Mouse (Mus musculus) erythroblast, embryonic 14.5 days (primary cell): ENCODE results near the gene Ptprk. TPM values are rescaled to one million over a fixed set of nuclear protein-coding genes. Genes with fewer than 3 reads are reported as not detected.

Source experiments
- H3K27me3 ChIP-seq: 2 replicates; pipeline ENCODE4 v1.6.1; 2012; ENCODE audit warnings: inconsistent platforms; ENCODE audit not compliant: control insufficient read depth
- H3K36me3 ChIP-seq: 2 replicates; pipeline ENCODE4 v1.6.1; 2012; ENCODE audit warnings: mild to moderate bottlenecking, inconsistent platforms; ENCODE audit not compliant: control insufficient read depth
- H3K4me1 ChIP-seq: 2 replicates; pipeline ENCODE4 v1.6.1; 2012; ENCODE audit warnings: inconsistent platforms; ENCODE audit not compliant: control insufficient read depth
- H3K4me3 ChIP-seq: replicated peaks from 2 replicates; pipeline ENCODE3; 2012; ENCODE audit warnings: moderate library complexity, mild to moderate bottlenecking, inconsistent platforms
- H3K9me3 ChIP-seq: 2 replicates; pipeline ENCODE4 v1.6.1; 2012; ENCODE audit warnings: low read length, inconsistent platforms, mixed read lengths; ENCODE audit not compliant: control insufficient read depth
- GATA1 ChIP-seq: IDR thresholded peaks from 2 replicates; pipeline ENCODE4 v1.6.1; 2012; ENCODE audit warnings: low read length, inconsistent platforms, mixed read lengths
- TAL1 ChIP-seq: IDR thresholded peaks from 3 replicates; pipeline ENCODE4 v1.6.1; 2012; ENCODE audit warnings: low read length, inconsistent platforms, mixed read lengths
- polyA plus RNA-seq: library from polyadenylated mRNA; stranded (reverse); fragments of >175 nt; gene quantifications from 2 replicates; pipeline ENCODE4 v1.2.3, GENCODE M21; 2012

The Ptprk gene
- polyA plus RNA-seq, 1 experiment: 0.03 TPM

DNA sequence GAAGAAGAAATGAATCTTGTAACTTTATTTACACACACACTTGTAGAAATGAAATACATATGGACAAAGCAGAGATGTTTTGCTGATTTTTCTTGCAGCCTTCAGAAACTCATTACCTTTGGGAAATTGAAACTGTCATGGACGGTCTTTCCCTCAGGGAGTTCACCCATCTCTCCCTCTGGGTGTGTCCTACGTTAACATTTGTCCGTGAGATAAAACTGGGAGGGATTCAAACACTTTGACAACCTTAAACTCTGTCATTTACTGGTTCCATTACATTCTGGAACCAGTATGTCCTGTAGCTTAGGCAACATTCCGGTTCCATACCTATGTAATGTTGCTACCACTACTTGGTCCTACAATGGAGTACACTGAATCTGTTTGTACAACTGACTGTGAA, 513.8 kb downstream of the Ptprk start:
- no peak overlapping the region for H3K4me3 ChIP-seq
- H3K9me3 ChIP-seq: no peaks in the 10 kb centered on the region; the same call in 1 of the 2 replicates
- no peak for TF ChIP-seq TAL1
- TF ChIP-seq GATA1: no peak
- H3K27me3 ChIP-seq: no peaks in the 10 kb centered on the region
- peaks cover 26% of the 10 kb centered on the region for H3K4me1 ChIP-seq
- H3K36me3 ChIP-seq: no peaks in the 10 kb centered on the region; the same call in 1 of the 2 replicates

DNA sequence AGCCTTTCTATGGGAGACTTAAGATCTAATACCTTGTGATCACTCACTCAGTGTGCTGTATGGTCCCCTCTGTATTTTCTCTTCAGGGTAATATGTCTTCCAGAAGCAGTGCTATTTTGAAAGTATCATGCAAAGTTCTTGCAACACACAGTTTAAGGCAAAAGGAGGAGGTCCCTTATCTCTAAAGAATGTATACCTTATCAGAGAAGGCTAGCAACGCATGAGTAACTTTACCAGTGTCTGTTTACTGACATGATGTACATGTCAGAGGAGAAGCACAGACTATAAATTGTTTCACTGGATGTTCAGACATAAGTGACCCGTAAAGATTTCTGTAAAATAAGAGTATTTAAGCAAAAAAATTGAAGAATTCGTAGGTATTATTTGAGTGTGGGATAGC, 516.2 kb downstream of the Ptprk start:
- TF ChIP-seq TAL1 (no peak), GATA1 (no peak)
- peaks cover 26% of the 10 kb centered on the region for H3K4me1 ChIP-seq
- no peaks in the 10 kb centered on the region; the same call in 1 of the 2 replicates for H3K36me3 ChIP-seq
- no peak overlapping the region for H3K4me3 ChIP-seq
- no peaks in the 10 kb centered on the region for H3K9me3 ChIP-seq
- H3K27me3 ChIP-seq: no peaks in the 10 kb centered on the region

DNA sequence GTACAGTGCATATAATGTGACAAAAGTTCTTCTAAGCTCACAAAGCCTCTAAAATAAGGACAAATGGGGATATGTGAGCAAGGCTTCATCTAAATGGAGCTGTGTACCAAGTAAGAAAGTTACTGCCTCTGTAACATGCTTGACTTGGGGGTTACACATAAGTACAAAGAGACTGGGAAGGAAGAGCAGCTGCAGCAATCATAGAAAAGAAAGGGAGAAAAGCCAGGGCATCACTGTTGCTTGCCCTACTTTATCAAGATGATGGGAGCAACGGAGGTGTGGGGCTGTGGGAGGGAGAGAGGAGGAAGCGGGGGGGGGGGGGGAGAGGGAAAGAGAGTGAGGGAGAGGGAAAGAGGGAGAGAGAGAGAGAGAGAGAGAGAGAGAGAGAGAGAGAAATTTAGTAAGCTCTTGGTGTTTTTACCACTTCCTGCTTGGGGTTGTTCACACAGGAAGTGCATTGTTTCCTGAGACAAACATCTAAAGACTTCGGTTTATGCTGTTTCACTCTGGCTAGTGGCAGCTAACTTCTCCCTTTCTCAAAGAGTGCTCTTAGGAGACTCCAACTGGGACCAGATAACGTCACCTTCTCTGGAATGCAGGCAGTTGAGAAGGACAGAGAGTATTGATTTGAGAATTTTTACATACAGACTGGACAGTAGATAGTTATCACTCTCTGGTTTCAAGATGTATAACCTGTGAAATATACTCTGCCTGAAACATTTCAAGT, 519.1 kb downstream of the Ptprk start:
- Histone ChIP-seq H3K4me1 (peaks cover 18% of the 10 kb centered on the region), H3K36me3 (no peaks in the 10 kb centered on the region; the same call in 1 of the 2 replicates), H3K27me3 (no peaks in the 10 kb centered on the region), H3K4me3 (no peak overlapping the region), H3K9me3 (no peaks in the 10 kb centered on the region)
- no peak for TF ChIP-seq TAL1
- no peak for TF ChIP-seq GATA1

DNA sequence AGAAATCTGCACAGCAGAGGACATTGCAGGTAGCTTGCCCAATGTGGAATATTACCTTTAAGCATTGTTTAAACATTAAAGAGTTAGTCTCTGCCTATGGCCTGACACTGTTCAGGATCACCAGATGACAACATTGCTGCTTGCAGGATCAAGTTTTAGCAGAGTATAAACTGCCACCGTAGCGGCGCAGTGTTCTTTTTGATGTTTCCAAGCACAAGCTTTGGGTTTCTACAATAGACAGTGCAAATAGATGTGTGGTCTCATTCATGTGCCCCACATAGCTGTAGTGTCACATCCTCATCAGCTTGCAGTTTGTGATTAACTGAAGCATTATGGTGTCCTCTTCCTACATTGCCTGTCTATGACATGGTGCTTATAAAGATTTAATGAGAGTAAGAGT, 522.3 kb downstream of the Ptprk start:
- no peak for TF ChIP-seq TAL1
- no peak for TF ChIP-seq GATA1

DNA sequence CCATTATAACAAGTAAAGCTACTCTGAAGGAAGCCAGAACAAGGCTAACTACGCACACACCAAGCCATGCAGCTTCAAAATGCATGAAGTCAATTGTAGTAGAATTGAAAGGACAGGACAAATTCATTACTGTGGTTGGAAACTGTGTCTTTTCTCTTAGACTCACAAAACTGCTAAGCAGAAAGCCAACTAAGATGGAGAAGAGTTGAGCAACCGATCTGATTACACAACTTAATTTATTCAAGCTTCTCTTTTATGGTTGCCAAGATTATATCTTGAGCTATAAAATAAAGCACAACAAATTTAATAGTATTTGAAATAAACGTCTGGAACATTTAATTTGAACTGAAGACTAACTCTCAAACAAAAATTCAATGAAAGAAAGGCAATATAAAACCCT, 534.5 kb downstream of the Ptprk start:
- no peaks in the 10 kb centered on the region for H3K4me1 ChIP-seq
- H3K36me3 ChIP-seq: no peaks in the 10 kb centered on the region
- H3K27me3 ChIP-seq: no peaks in the 10 kb centered on the region
- H3K4me3 ChIP-seq: no peak overlapping the region
- TF ChIP-seq TAL1: no peak
- no peak for TF ChIP-seq GATA1
- no peaks in the 10 kb centered on the region for H3K9me3 ChIP-seq

More for the DNA sequence above, 522.3 kb downstream of the Ptprk start:
- no peak overlapping the region for H3K4me3 ChIP-seq
- H3K36me3 ChIP-seq: no peaks in the 10 kb centered on the region; the same call in 1 of the 2 replicates
- no peaks in the 10 kb centered on the region for H3K27me3 ChIP-seq
- H3K4me1 ChIP-seq: no peaks in the 10 kb centered on the region
- no peaks in the 10 kb centered on the region for H3K9me3 ChIP-seq

DNA sequence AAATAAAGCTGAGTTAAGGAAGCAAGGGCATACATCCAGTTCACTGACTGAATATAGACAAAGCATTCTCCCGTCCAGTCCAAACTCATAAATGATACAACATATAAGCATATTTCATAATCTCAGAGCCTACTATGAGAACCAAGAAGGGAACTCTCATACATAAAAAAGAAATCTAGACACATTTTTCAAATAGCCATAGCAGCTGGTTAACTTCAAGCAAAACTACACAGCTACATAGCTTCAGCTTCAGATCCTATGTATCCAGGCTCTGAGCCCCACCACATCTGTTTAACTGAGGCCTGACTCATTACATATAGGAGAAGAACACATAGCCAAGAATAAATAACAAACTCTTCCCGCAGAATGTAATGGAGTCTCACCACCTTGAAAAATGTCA, 539.8 kb downstream of the Ptprk start:
- Histone ChIP-seq H3K4me3 (no peak overlapping the region), H3K27me3 (no peaks in the 10 kb centered on the region), H3K36me3 (no peaks in the 10 kb centered on the region), H3K4me1 (no peaks in the 10 kb centered on the region), H3K9me3 (no peaks in the 10 kb centered on the region)
- TF ChIP-seq GATA1 (no peak), TAL1 (no peak)

DNA sequence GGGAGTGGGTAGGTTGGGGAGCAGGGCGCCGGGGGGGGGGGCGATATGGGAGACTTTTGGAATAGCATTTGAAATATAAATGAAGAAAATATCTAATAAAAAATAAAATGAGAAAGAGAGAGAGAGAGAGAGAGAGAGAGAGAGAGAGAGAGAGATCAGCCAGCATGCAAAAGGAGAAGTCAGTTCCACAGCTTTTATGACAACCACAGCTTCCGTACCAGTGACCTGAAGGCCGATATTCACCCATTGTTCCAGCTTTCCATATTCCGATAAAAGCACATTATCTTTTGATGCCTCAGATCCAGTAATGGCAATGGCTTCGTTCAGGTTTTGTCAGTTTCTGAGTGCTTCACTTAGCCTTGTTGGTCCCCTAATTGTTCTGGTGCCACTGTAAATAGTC, 542.6 kb downstream of the Ptprk start:
- no peaks in the 10 kb centered on the region for H3K9me3 ChIP-seq
- no peaks in the 10 kb centered on the region for H3K4me1 ChIP-seq
- H3K36me3 ChIP-seq: no peaks in the 10 kb centered on the region
- no peak overlapping the region for H3K4me3 ChIP-seq
- TF ChIP-seq GATA1: no peak
- TF ChIP-seq TAL1: no peak
- no peaks in the 10 kb centered on the region for H3K27me3 ChIP-seq

DNA sequence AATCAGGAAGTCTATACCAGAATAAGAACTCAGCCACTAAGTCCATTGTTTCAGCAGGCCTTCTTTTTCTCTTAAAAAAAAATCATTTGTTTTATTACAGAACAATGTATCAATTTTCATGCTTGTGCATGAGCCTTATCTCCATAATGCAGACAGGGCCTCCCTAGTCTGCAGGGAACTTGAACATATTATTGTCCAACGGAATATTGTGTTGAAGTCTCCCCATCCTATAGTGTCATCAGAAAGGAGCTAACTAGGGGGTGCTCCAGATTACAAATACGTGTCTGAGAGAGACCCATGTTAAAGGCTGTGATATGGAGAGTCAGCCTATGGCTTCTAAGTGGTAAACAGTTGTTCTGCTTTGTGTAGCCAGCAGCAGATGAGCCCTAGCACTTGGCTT, 543.4 kb downstream of the Ptprk start:
- Histone ChIP-seq H3K9me3 (no peaks in the 10 kb centered on the region), H3K36me3 (no peaks in the 10 kb centered on the region), H3K4me1 (no peaks in the 10 kb centered on the region), H3K4me3 (no peak overlapping the region), H3K27me3 (no peaks in the 10 kb centered on the region)
- no peak for TF ChIP-seq TAL1
- no peak for TF ChIP-seq GATA1

DNA sequence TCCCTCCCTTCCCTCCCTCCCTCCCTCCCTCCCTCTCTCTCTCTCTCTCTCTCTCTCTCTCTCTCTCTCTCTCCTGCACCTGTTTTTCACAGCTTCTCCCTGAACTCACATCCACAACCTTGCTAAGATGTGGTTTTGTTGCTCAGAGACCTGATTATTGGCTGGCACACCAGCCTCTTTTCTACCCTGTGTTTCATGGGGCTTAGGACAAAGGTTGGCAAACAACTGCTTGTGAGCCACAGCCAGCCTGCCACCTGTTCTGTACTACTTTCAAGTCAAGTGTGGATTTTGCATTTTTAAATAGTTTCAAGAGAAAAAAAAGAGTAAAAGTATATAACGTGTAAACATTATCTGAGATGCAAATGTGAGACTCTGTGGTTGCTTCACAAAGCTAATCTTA, 544.8 kb downstream of the Ptprk start:
- no peaks in the 10 kb centered on the region for H3K9me3 ChIP-seq
- no peak overlapping the region for H3K4me3 ChIP-seq
- H3K36me3 ChIP-seq: no peaks in the 10 kb centered on the region
- no peaks in the 10 kb centered on the region for H3K4me1 ChIP-seq
- no peaks in the 10 kb centered on the region for H3K27me3 ChIP-seq
- no peak for TF ChIP-seq TAL1
- TF ChIP-seq GATA1: no peak

DNA sequence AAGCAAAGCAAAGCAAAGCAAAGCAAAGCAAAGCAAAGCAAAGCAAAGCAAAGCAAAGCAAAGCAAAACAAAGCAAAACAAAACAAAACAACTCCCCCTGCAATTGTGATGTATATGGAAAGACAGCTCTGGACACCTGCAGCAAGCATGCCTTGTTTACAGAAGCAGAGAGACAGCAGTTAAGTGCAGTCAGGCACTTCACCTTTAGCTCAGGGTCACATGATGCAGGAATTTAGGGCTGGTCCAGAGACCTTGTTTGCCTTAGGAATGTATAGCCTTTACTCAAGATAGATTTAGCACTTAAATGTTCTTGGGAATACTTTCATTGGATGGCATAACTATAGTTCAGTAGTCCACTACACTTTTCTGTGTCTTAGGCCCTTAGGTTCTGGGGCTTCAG, 561.5 kb downstream of the Ptprk start:
- TF ChIP-seq GATA1: no peak
- no peak for TF ChIP-seq TAL1
- no peaks in the 10 kb centered on the region for H3K4me1 ChIP-seq
- H3K9me3 ChIP-seq: no peaks in the 10 kb centered on the region
- no peaks in the 10 kb centered on the region for H3K36me3 ChIP-seq
- H3K4me3 ChIP-seq: no peak overlapping the region
- H3K27me3 ChIP-seq: no peaks in the 10 kb centered on the region
